Mouse (Mus musculus) CH12.LX (cell line): ENCODE data around the gene Drc1. TPM values are rescaled to one million over a fixed set of nuclear protein-coding genes. Genes with fewer than 3 reads are reported as not detected.

Source experiments
- DNase-seq: peaks from one replicate; pipeline ENCODE4 v3.0.0-alpha.2; 2013; ENCODE audit errors: extremely low read depth
- H3K27ac ChIP-seq: 2 replicates; pipeline ENCODE4 v1.5.1; 2012; ENCODE audit warnings: low read depth, mild to moderate bottlenecking, control low read depth, moderate library complexity; ENCODE audit not compliant: insufficient read depth
- H3K27me3 ChIP-seq: replicated peaks from 2 replicates; pipeline ENCODE3; 2012; ENCODE audit warnings: inconsistent platforms
- H3K36me3 ChIP-seq, 2 experiments: replicated peaks in 1 of 2; 2 replicates each; pipeline versions ENCODE3 to v1.6.1; 2012; ENCODE audit warnings: inconsistent platforms in 1 of 2, low read length in 1 of 2, mild to moderate bottlenecking in 1 of 2, mixed read lengths in 1 of 2, moderate library complexity in 1 of 2; ENCODE audit not compliant: control insufficient read depth in 1 of 2, insufficient read depth in 1 of 2
- H3K4me1 ChIP-seq, 2 experiments: 2 replicates each; pipeline ENCODE4 v1.6.1; 2012; ENCODE audit warnings: inconsistent platforms in 1 of 2, moderate library complexity in 1 of 2; ENCODE audit not compliant: insufficient read depth in 2 of 2, control insufficient read depth in 1 of 2
- H3K4me2 ChIP-seq: 2 replicates; pipeline ENCODE4 v1.6.1; 2012; ENCODE audit warnings: low read depth, mild to moderate bottlenecking, control low read depth; ENCODE audit not compliant: poor library complexity, insufficient read depth, severe bottlenecking
- H3K4me3 ChIP-seq, 3 experiments: fragments of 150-350 bp in 1 of 3; sonication (generic) in 1 of 3; replicated peaks in 1 of 3; 2 replicates each; pipeline versions ENCODE3 to v1.5.1; 2011 to 2012; ENCODE audit warnings: low read depth in 2 of 3, low read length in 2 of 3, mild to moderate bottlenecking in 2 of 3, moderate library complexity in 2 of 3, control low read depth in 1 of 3, improper control_type of control experiment in 1 of 3, inconsistent platforms in 1 of 3, mixed read lengths in 1 of 3; ENCODE audit not compliant: poor library complexity in 1 of 3
- H3K79me2 ChIP-seq: replicated peaks from 2 replicates; pipeline ENCODE4 v1.6.1; 2012; ENCODE audit warnings: mild to moderate bottlenecking, moderate library complexity; ENCODE audit not compliant: control insufficient read depth, poor library complexity, insufficient read depth, severe bottlenecking; ENCODE audit errors: extremely low read depth
- H3K9ac ChIP-seq: 2 replicates; pipeline ENCODE4 v1.6.1; 2012; ENCODE audit warnings: low read depth, mild to moderate bottlenecking, control low read depth, moderate library complexity; ENCODE audit not compliant: insufficient read depth
- H3K9me3 ChIP-seq: replicated peaks from 2 replicates; pipeline ENCODE3; 2012; ENCODE audit warnings: low read length, inconsistent platforms, mixed read lengths
- CHD2 ChIP-seq: IDR thresholded peaks from 2 replicates; pipeline ENCODE4 v1.6.1; 2011; ENCODE audit warnings: low read length, improper control_type of control experiment
- ELF1 ChIP-seq: IDR thresholded peaks from 2 replicates; pipeline ENCODE4 v1.6.1; 2014; ENCODE audit warnings: low read depth, mild to moderate bottlenecking, inconsistent platforms, low read length, improper control_type of control experiment
- JUND ChIP-seq: conservative IDR thresholded peaks from 2 replicates; pipeline ENCODE4 v1.6.1; 2011; ENCODE audit warnings: low read depth, low read length, improper control_type of control experiment
- MAFK ChIP-seq: IDR thresholded peaks from 2 replicates; pipeline ENCODE4 v1.6.1; 2011; ENCODE audit warnings: low read length, improper control_type of control experiment; ENCODE audit not compliant: insufficient replicate concordance
- MAX ChIP-seq: IDR thresholded peaks from 2 replicates; pipeline ENCODE4 v1.6.1; 2011; ENCODE audit warnings: low read length, improper control_type of control experiment
- MAZ ChIP-seq: IDR thresholded peaks from 2 replicates; pipeline ENCODE4 v1.6.1; 2012; ENCODE audit warnings: low read depth, mild to moderate bottlenecking, inconsistent platforms, low read length, improper control_type of control experiment, moderate library complexity
- MXI1 ChIP-seq: IDR thresholded peaks from 2 replicates; pipeline ENCODE4 v1.6.1; 2011; ENCODE audit warnings: mild to moderate bottlenecking, low read depth, low read length, improper control_type of control experiment
- NRF1 ChIP-seq: IDR thresholded peaks from 2 replicates; pipeline ENCODE4 v1.6.1; 2014; ENCODE audit warnings: low read depth, mild to moderate bottlenecking, inconsistent platforms, low read length, improper control_type of control experiment, moderate library complexity
- PAX5 ChIP-seq: IDR thresholded peaks from 2 replicates; pipeline ENCODE4 v1.6.1; 2012; ENCODE audit warnings: low read length, inconsistent platforms, mixed read lengths
- POLR2A ChIP-seq: IDR thresholded peaks from 2 replicates; pipeline ENCODE4 v1.6.1; 2011; ENCODE audit warnings: low read depth, mild to moderate bottlenecking, improper control_type of control experiment, low read length
- RAD21 ChIP-seq: IDR thresholded peaks from 2 replicates; pipeline ENCODE4 v1.6.1; 2011; ENCODE audit warnings: low read depth, mild to moderate bottlenecking, low read length, improper control_type of control experiment, moderate library complexity
- RCOR1 ChIP-seq: conservative IDR thresholded peaks from 2 replicates; pipeline ENCODE4 v1.6.1; 2012; ENCODE audit warnings: low read depth, mild to moderate bottlenecking, inconsistent platforms, low read length, improper control_type of control experiment
- USF1 ChIP-seq: IDR thresholded peaks from 2 replicates; pipeline ENCODE4 v1.6.1; 2014; ENCODE audit warnings: low read depth, mild to moderate bottlenecking, inconsistent platforms, low read length, improper control_type of control experiment
- USF2 ChIP-seq: conservative IDR thresholded peaks from 2 replicates; pipeline ENCODE4 v1.6.1; 2011; ENCODE audit warnings: low read depth, low read length, improper control_type of control experiment
- ZMIZ1 ChIP-seq: IDR thresholded peaks from 2 replicates; pipeline ENCODE4 v1.6.1; 2012; ENCODE audit warnings: low read depth, mild to moderate bottlenecking, inconsistent platforms, low read length, improper control_type of control experiment
- ZNF384 ChIP-seq: IDR thresholded peaks from 2 replicates; pipeline ENCODE4 v1.6.1; 2012; ENCODE audit warnings: low read depth, low read length, improper control_type of control experiment, inconsistent platforms
- dilution Hi-C: fragments of 300-500 bp; cut with MboI; formaldehyde crosslinking; loops from 2 replicates; pipeline ENCODE4 v1.14.3; 2020; ENCODE audit warnings: low sequenced_read_pairs; ENCODE audit not compliant: extremely low pct_unique_long_range_greater_than_20kb, extremely low pct_ligation_motif_present
- in situ Hi-C: fragments of 300-500 bp; cut with MboI; formaldehyde crosslinking; loops from 3 replicates; pipeline ENCODE4 v1.14.3; 2019; ENCODE audit warnings: low sequenced_read_pairs, low pct_ligation_motif_present, low pct_unique_long_range_greater_than_20kb, mixed read lengths
- polyA plus RNA-seq: library from polyadenylated mRNA; unstranded; fragments of >175 nt; gene quantifications from 2 replicates; pipeline ENCODE4 v1.2.1, GENCODE M21; 2012; ENCODE audit warnings: low read depth; ENCODE audit not compliant: insufficient read length
- total RNA-seq, 2 experiments: library from RNA; depleted of rRNA; stranded (reverse); fragments of 300-350 nt in 1 of 2; fragments of >200 nt in 1 of 2; gene quantifications; 2 replicates each; pipeline ENCODE4 v1.2.3; 2012 to 2014

Gene Drc1
- total and polyA plus RNA-seq, 3 experiments, result 0.04 TPM; not detected in 2

DNA sequence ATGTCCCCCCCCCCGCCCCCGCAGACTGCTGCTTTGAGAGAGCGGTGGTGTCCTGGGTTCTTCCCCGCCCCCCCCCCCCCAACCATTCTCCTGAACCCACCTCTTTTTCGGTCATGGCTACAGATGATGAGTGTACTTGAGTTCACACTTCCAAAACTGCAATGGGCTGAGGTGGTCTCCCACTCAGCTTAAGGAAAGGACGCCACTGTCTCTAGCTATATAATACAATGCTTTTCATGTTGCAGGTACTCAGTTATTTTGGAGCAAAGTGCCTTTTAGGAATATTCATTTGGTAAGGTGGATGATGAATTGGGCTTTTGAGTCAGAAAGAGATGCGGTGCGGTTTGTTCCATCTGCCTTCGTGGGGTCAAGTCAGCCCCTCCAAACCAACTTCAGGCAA is 324 bp upstream of the Drc1 start:
- dilution Hi-C loops, result no loop called here
- no peaks in the 10 kb centered on the region for H3K36me3 ChIP-seq
- in situ Hi-C loops, result no loop called here

DNA sequence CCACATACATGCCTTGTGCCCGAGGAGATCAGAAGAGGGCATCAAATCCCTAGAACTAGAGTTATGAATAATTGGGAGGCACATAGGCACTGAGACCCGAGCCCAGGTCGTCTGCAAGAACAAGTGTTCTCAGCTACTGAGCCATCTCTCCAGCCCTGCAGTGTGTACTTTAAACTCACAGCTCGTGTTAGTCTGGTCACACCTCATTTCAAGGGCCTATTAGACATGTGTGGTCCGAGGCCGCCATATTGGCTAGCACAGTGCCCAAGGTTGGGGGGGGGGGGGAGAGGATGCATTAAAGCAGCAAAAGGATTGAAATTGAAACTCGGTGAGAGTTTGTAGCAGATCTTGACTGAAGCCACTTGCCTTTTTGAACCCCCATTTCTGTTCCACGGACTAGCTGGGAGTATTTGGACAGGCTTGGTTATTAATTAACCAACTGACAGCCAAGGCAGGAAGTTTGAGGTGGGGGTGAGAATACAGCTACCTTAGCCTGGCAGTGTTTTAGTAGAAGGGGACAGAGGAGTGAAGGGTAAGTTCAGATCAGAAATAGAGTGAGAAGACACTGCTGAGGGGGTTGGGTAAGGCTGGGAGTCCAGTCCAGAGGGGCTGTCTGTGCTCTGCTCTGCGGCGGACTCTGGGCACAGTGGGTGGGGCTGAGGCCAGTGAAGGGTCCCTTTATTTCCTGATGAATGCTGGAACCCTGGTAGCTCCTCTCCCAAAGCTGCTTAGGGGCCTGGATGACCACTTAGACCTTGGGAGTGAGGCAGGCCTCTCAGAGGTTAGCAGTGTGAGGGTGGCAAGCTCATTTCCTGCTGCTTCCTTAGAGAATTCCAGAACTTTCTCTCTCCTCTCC is 5.0 kb downstream of the Drc1 start:
- H3K4me2 ChIP-seq, result no peak overlapping the region
- peaks cover 8% of the 10 kb centered on the region for H3K9me3 ChIP-seq
- H3K27me3 ChIP-seq, result no peaks in the 10 kb centered on the region
- H3K36me3 ChIP-seq, result no peaks in the 10 kb centered on the region
- no peak overlapping the region for H3K27ac ChIP-seq
- H3K4me1 ChIP-seq, result no peaks in the 10 kb centered on the region
- dilution Hi-C loops, result no loop called here
- H3K79me2 ChIP-seq, result no peaks in the 10 kb centered on the region
- no peak overlapping the region for H3K4me3 ChIP-seq
- in situ Hi-C loops, result no loop called here
- no peak overlapping the region for H3K9ac ChIP-seq
- TF ChIP-seq POLR2A, result no peak
- TF ChIP-seq ZNF384, result no peak
- TF ChIP-seq MXI1, result no peak
- no peak for TF ChIP-seq RAD21
- no peak for TF ChIP-seq RCOR1
- TF ChIP-seq MAX, result no peak
- DNase-seq, result no peak

More for the DNA sequence above, 324 bp upstream of the Drc1 start:
- no peaks in the 10 kb centered on the region for H3K4me1 ChIP-seq
- H3K27ac ChIP-seq, result no peak overlapping the region
- no peak for DNase-seq
- no peaks in the 10 kb centered on the region for H3K79me2 ChIP-seq
- no peak overlapping the region for H3K9ac ChIP-seq
- no peak for TF ChIP-seq ELF1
- no peak for TF ChIP-seq CHD2
- TF ChIP-seq USF2, result no peak
- no peak for TF ChIP-seq RCOR1
- TF ChIP-seq RAD21, result no peak
- TF ChIP-seq MAZ, result no peak
- TF ChIP-seq MXI1, result no peak
- TF ChIP-seq NRF1, result no peak
- TF ChIP-seq MAFK, result no peak
- no peak for TF ChIP-seq JUND
- no peak for TF ChIP-seq USF1
- TF ChIP-seq PAX5, result no peak
- TF ChIP-seq ZMIZ1, result no peak
- H3K4me2 ChIP-seq, result no peak overlapping the region
- no peaks in the 10 kb centered on the region for H3K27me3 ChIP-seq
- H3K9me3 ChIP-seq, result peaks cover 8% of the 10 kb centered on the region
- H3K4me3 ChIP-seq, result no peak overlapping the region
